Mouse (Mus musculus) subcutaneous adipose tissue, adult 2 months (tissue): Measurements from ENCODE around the gene Cmpk1. TPM values are rescaled to one million over a fixed set of nuclear protein-coding genes. Genes with fewer than 3 reads are reported as not detected.

Experiments
- polyA plus RNA-seq: library from polyadenylated mRNA; depleted of rRNA; stranded (reverse); fragments of >200 nt; gene quantifications from 2 replicates; pipeline ENCODE4 v1.2.3, GENCODE M21; 2012; ENCODE audit warnings: low replicate concordance; rRNA removed

Cmpk1 gene
- 16.2 and 24.0 TPM in 2 replicates for polyA plus RNA-seq

GRCm38 (mm10) chr4:114986591-114987432, at the start of gene Cmpk1:
Gene Cmpk1, minus strand, starts transcription at chr4:114987241.

GRCm38 (mm10) chr4:114999773-115000428, 12.9 kb upstream of the Cmpk1 start, which contains the start of gene Stil:
Gene Stil, plus strand, starts transcription at chr4:115000159.

GRCm38 (mm10) chr4:114925917-114926312, 61.1 kb downstream of the Cmpk1 start, which contains the start of gene Foxe3:
Gene Foxe3, minus strand, starts transcription at chr4:114926013.

Other genes with a start within 250 kb of the Cmpk1 start
- not detected in 2 replicates for gene Gm12830, start 165.5 kb downstream of the Cmpk1 start, polyA plus RNA-seq
- gene Foxd2, start 78.4 kb downstream of the Cmpk1 start, polyA plus RNA-seq: 0.29 and 0.46 TPM in 2 replicates
- not detected in 2 replicates for gene Foxe3, start 61.2 kb downstream of the Cmpk1 start, polyA plus RNA-seq
- gene Stil, start 12.9 kb upstream of the Cmpk1 start, polyA plus RNA-seq: 0.42 and 1.4 TPM in 2 replicates
- 4.1 and 4.4 TPM in 2 replicates for gene Tal1, start 69.2 kb upstream of the Cmpk1 start, polyA plus RNA-seq
- 3.7 and 120 TPM in 2 replicates for gene Pdzk1ip1, start 101.5 kb upstream of the Cmpk1 start, polyA plus RNA-seq
- gene Cyp4x1, start 147.0 kb upstream of the Cmpk1 start, polyA plus RNA-seq: 0.40 TPM in 1 of 2 replicates, not detected in the other